Mouse (Mus musculus) liver, adult 2 months (tissue): ENCODE measurements around the gene Sprtn.

ENCODE experiments used
- CTCF ChIP-seq: fragments of 200-500 bp; IDR thresholded peaks from 2 replicates; pipeline ENCODE4 v1.5.1; 2011; ENCODE audit warnings: low read depth, low read length, control low read depth
- POLR2A ChIP-seq: fragments of 200-500 bp; IDR thresholded peaks from 2 replicates; pipeline ENCODE4 v1.6.1; 2011; ENCODE audit warnings: low read length, control low read depth; ENCODE audit not compliant: insufficient read depth; ENCODE audit errors: extremely low read depth

- TF ChIP-seq CTCF (peak; percentile 39), POLR2A (no peak)
Measured at GRCm38 (mm10) chr8:124921369-124922279, 23.9 kb downstream of the Sprtn start.
